Mouse (Mus musculus): Measurements from ENCODE around the gene Gabre.

GRCm38 (mm10) chrX:72221717-72222116 lies 52.9 kb downstream of the Gabre start, which contains the start of gene Magea4:
- TF ChIP-seq POLR2A (IDR thresholded peaks at IDR 0.05; ENCODE audit: borderline replicate concordance, extremely low read depth, low read depth, low read length) (no peak), CTCF (IDR thresholded peaks at IDR 0.05; ENCODE audit: insufficient read depth, low read length) (no peak)

Measured in lung, adult 2 months (tissue).